Mouse (Mus musculus) lung, postnatal 25 days (tissue): ENCODE results near the gene Fto.

Source experiments
- DNase-seq: peaks from one replicate; pipeline ENCODE4 v3.0.0; 2022; ENCODE audit warnings: low spot score

The Fto gene

DNA sequence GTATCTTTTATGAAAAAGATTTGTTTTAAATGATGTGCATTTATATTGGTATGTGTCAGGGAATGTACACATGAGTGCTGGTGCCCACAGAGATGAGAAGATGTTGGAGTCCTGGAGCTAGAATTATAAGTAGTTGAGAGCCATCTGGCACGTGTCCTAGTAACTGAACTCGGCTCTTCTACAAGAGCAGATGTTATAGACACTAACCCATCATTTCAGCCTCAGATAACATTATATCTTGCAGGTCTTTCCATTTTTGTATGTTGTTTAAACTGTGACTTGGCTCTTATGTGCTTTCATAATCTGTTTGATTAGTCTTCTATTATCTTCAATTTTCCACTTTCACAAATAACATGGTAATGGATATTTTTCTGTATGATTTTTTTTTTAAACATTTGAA lies 186.0 kb downstream of the Fto start:
- DNase-seq: no peak

DNA sequence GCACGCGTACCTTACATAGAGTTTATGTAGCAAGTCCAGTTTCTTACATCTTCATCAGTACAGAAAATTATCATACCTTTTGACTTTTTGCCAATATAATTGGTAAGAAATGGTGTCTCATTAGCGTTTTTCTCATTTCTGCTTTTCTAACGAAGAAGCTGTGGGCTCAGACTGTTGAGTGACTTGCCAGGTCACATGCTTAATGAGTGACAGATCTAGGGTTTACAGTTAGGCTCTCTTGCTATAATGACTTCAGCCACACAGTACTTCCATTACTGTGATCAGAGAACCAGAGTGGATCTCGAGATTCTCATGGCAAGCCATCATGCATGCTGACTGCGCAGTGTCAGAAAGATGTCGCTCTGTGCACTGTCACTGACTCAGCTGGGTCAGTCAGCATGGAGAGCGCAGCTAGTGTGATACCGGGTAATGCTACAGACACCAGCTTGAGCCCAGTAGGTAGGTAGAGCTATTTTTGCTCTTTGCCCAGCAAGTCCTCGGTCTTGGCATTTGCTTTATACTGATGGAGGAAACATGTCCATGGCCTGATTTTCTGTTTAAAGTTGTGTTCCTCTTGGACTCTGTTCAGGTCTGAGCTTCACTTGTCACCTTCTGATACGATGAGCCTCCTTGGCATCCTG lies 188.8 kb downstream of the Fto start:
- DNase-seq: no peak

DNA sequence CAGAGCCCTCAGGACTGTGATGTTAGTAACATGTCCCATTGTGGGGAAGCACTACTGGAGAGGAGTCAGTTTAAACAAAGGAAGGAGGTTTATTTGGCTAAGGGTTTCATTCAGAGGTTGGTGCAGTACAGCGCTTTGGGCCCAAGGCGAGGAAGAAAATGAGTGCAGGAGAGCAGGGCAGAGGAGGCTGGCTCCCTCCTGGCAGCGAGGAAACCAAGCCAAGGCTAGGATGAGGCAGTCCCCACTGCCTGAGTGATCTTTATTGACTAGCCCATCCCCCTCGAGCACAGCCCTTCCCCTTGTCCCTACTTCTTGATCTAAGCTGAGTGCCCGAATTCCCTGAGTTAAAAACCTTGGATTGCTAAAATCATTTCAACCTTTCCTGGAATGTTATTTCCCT lies 189.5 kb downstream of the Fto start:
- no peak for DNase-seq

DNA sequence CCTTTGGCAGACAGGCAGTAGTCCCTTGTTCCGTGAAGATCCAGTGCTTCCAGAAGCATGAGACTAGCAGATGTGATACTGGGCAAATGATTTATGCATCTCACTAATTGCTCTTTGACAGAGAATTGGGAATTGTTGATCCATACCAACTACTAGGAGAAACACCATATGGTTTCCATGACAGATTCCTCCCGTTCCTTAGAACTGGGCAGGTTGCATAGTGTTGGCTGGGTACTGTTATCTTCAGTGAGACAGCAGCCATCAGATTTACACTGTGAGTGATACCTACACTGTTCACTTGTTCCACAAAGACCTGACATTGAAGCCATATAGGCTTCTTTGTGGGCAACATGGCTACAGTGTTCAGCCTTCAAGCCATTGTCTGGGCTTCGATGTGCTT lies 191.0 kb downstream of the Fto start:
- DNase-seq: no peak

DNA sequence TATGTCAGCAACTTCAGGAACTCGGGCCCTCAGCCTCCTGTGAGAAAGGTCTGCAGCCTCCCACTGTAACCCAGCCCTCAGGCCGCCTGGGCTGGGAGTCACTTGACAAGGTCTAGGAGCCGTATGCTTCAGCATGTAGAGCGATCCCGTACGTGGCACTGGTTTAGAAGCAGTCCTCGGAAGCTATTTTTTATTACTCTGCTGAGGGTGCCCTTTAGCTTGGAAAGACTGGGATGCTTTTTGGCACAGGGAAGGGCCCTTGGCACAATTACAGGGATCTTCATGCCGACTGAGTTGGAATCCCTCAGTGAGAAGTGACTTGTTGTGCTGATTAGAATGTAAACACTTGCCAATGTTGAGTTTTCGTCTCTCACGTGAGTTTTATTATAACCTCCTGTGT lies 191.6 kb downstream of the Fto start:
- DNase-seq: peak; percentile 42

DNA sequence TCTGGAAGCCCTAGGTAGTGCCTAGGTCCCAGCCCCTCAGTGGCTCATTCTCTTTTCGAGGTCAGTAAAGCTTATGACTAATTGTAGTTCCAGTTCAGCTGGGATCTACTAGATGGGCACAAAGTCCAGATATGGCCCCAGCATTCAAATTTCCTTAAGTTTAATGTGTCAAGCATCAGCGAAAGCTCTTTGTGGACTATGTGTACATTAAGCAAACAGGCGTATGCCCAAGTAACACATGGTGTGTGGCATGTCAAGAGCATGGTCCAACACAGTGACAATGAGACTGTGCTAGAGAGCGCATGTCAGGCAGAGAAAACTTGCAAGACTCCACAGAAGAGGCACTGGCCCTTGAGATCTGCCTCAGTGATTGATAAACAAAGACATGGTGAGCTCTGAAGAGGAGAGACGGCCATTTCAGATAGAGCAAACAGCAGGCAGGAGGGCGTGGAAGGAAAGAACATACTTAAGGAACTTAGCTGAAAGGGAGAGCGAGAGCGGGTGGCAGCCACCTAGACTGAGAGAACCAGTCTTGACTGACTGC lies 192.2 kb downstream of the Fto start:
- no peak for DNase-seq

DNA sequence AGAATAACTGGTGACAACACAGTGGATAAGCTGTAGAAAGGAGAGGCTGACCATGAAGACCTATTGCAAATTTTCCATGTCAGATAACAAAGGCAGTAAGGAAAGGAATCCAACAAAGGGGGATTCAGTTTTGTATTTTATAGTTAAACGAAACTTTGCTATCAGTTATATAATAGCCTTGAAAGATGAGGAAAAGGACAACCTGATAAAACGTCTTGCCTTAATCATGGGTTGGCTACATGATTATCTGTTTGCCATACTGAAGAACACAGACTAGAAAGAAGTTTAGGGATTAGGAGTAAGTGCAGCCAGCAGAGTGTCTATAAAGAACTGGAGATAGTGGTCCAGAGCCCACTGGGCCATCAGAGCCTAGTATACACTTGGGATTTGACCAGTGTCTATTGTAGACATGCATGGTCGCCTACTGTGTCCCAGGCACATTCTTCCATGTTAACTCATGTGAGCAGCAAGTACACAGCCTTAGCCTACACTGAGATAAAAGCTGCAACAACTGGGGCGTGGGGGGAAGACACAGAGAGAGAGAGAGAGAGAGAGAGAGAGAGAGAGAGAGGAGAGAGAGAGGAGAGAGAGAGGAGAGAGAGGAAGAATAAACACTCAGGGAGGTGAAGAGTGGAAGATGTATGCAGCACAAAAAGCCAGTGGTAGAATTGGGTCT lies 192.8 kb downstream of the Fto start:
- no peak for DNase-seq

DNA sequence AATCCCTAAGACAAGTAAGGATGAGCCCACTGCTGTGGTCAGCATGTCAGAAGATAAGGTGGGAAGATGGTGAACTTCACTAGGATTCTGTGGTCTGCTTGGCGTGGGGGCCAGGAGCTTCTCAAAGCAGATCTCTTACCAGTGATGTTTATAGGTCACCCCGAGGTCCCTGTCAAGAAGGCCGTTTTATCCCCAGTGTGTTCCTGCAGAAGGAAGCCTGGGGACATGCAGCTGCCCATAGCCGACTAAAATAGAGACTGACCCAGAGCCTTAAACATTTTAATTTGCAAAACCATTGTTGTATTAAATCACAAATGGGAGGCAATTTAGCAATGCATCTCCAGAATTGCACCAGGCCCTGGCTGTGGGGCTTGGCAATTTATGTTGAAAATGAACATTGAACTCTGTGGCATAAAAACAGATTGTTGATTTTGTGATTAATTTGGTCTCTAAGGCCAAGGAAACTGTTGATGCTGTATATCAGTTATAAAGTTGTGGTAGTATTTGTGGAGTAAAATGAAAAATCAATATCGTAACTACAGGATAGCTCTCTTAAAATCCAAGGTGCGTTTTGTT lies 193.4 kb downstream of the Fto start:
- no peak for DNase-seq

DNA sequence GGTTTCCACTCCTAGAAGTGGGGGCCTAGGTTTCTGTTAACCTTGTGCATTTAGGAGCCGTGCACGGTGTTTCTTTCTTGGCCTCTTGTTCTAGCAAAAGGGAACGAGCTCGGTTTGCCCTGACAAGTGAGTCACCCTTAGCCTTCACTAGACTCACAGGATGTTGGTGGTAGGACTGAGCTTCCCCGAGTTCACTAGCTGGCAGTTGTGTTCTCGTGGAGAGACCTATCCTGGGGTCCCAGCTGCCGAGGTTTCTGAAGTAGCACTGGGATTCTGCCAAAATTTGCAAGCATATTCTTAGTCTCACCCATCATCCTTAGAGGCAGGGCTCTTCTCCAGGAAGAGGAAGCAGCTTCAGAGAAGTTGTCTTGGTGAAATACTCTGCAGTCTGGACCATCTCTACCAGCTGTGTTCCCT lies 194.4 kb downstream of the Fto start:
- DNase-seq: no peak

DNA sequence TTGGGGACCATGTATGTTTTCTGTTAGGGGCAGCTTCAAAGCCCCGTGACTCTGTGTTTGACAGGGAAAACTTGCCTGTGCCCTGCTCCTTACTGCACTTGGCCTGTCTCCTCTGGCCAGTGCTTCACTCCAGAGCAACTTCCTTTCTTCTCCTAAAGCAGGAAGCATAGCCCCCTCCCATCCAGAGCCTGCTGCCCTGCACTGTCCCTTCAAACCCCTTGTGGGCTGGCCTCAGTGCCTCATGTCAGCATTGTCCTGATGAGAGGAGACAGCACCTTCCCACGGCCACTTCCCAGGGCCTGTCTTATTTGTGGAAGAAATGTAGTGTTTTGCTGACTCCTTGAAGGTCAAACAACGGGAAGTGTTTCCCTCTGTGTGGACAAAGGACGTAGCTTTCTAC lies 195.0 kb downstream of the Fto start:
- DNase-seq: no peak

DNA sequence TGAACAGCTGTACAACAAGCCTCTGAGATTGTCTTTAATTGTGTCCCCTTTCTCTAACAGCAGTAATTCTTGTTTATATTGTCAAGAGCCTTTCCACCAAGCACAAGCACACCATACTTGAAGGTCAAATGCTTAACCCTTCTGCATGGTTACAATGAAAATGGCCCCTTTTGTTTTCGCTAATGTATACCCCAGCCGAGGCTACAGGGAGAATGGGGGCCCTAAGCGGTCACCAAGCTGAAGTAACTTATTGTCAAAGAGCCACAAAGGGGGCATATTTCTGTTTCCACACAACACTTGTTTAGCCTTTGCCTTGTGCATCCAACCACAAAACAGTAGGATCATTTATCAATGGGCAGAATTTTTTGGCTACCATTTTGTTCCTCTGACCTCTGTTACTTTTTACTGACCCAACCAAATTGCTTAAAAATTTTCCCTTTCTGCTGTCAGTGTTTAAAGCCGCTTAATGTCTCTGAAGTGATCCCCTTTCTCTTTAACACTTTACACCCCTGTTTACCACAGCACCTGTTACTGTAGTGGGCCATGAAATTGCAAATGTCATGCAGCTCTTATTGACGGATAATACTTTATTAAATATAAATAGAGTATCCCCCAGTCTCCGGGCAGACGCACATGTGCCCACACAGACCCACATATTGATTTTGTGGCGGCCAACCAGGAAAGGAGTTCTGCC lies 196.0 kb downstream of the Fto start:
- no peak for DNase-seq

DNA sequence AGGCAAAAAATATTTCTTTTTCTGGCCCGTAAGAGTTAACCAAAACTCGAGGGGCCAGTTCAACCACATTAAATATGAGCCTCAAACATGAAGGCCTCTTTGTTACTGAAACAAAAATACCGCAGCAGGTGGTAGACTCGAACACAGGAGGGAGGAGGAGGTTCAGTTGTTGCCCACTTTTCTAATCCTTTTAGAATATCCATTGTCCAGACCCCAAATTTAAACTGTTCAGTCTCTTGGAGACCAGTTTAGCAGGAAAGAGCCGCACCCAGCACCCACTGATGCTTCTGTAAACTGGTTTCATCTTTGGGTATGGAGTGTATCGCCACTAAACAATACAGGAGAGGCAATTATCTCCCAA lies 196.6 kb downstream of the Fto start:
- DNase-seq: no peak

DNA sequence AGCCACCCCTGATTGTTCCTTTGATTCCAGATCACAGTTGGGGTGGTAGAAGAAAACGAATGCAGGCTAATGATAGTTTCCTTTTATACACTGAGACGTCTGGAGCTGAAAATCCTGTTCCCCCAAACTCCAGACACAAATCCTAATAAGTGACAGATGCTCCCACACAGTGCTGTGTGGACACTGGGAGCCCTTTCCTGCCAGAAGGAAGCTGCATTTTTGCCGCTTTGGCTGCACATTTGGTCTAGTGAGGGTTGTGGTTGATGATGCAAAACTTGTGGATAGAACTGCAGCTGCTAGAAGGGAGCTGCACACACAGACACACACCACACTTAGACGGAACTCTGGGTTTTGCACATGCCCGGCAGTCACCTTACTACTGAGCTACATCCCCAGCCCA lies 197.4 kb downstream of the Fto start:
- no peak for DNase-seq

DNA sequence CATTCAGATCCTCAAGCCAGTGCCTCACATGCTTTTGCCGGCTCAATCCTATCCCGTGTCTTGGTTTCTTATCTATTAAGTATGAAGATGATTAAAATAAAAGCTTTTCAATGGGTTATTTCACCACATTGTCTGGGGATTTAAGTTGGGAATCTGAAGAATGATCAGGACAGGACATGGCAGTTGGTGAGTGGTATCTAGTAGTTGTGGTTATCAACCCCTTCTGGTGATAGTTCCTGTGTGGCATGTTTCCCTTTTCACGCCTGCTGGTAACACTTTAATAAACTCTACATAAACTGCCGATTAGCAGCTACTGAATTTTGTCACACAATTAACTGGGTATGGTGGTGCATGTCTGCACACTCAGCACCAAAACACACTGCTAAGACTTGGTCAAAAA lies 198.6 kb downstream of the Fto start:
- no peak for DNase-seq

DNA sequence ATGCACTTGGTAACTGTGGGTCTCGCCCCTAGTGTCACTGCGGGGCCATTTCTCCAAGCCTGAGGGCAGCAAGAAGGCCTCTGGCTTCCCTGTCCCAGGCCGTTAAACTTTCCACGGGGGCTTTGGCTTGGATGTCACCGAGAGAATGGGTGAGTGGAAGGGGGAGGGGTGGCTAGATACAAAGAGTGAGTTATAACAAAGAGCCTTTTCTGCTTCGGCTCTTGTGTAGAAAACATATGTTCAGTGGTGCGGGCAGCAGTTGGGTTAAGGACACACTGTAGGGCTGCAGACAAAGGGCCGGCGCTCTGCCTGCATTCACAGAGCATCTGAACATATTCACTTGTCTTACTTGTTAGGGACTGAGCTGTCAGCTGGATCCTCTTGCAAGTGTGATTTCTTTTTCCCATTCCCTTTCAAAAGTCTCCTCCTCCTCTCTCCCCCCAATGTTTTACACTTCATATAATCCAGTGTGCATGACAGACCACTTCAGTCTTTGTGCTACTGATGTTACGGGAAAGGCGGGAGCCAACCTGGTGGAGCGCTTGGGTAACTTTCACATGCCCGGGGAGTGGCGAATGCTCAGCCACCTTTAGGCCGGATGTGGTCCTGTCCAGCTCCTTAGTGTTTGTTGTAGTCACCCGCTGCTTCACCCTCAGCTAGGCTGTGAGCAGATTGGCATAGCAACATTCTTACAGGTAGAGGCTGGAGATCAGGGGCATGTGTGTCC lies 201.6 kb downstream of the Fto start:
- DNase-seq: no peak

DNA sequence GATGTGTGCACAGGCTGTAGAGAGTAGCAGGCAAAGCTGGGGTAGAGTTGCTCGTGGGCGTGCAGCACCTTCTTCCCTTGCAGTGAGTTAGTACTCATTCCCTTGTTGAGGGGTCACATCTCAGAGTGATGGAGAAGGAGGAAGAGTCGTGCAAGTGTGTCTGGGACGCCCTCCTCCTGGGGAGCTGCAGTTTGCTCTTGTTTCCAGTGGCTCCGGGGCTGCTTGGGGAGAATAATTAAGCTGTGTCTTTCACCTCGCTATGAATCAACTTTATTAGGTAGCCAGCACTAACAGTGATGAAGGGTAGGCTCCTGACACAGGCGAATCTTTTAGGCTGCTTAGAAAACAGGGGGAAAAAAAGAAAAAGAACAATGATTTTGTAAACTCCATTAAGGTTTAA lies 203.1 kb downstream of the Fto start:
- DNase-seq: no peak

DNA sequence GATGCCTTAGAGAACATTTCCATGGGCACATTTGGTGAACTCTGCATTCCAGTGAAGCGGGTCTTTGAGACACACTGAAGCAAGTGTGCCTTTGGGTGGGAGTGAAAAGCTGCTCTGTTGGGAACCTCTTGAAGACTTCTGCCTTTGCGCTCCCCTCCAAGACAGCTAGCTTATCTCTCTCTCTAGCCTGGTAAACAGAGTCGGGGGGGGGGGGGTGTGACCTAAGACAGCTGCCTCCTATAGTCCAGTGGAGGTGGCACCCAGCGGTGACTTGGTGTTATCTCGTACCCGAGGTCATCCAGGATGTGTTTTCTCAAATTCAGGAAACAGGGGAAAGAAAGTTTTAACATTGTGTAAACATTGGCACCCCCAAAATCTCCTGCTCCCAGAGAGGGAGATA lies 204.8 kb downstream of the Fto start:
- DNase-seq: no peak

DNA sequence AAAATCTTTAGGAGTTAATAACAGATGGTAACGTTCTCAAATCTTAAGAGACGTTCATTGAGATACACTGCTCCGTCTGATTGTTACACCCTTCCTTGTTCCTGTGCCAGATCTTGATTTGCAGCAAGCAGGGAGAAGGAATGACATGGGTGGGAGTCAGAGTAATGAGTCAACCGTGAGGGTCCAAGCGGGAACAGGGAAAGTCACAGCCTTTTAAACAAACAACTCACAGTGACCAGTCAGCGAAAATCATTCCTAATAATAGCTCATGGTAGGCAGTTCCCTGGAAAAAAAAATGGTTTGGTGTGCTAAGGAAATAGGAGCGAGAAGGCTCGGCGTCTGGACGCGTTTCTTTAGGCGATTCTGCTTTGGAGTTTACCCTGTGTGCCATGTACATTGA lies 208.9 kb downstream of the Fto start:
- no peak for DNase-seq

DNA sequence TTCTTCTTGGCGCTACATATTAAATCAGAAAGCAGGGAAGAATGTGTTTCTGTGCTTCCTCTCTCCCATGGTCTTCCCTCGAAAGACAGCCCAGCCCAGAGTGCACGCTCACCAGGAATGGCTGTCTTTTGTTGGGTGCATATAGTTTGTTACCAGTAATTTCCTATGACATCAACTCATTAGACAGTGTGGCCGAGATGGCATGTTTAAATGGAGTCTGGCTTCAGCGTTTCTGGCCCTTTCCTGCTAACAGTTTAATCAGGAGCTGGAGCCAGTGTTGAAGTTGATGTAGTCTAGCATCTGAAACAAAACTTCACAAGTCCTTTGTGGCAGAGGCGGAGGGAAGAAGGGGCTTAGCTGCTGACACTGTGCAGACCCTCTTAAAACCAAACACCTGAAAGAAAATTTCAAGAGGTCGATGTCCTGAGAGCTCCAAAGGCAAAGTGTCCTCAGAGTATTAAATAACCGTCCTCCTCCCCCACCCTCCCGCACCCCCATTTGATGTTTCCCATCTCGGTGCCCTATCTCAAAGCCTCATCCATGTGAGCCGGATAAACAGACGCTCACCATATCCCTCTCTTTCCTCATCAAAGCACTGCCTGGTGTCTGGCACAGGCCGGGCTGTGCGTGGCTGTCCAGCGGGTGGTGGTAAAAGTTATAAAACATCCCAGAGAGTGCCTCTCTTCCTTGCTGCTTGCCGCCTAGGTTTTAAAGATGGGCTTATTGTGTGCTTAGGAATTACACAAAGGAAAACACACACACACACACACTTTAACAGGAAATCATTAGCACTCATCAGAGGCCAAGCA lies 210.9 kb downstream of the Fto start:
- DNase-seq: no peak

DNA sequence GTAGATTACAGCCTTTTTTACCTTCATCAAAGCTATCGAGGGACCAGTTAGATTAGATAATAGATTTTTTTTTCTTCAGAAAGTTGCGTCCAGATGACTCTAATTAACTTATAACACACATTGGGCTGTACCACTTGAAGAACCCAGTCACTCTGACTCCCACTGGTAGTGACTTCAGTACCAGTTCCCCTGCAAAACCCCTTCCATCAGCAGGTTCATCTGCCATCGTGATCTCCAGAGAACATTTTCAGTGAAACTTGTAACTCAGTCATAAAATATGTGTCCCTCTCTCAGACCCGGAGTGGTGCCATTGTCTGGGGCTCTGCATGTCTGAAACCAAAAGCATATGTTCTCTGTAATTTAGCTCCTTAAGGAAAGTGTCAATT lies 211.5 kb downstream of the Fto start:
- no peak for DNase-seq

DNA sequence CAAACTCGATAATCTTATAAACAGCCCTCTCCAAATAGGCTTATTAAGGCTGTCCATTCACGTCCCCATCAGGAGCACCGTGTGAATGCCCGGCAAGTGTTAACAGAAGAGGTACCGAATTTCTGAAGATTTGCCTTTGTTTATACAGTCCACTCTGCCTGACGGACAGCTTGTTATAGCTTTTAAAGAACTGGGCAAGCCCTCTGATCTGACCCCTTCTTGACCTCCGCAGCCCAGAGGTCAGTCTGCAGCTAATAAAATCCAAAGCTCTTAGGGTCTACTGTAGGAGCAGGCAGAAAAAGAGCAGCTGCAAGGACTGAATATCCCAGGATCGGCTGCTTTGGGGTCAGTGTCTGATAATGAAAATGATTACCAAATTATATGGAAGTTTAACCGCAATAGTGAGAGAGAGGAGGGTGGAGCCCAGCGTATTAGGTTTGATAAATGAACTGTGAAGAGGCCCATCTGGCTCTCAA lies 212.1 kb downstream of the Fto start:
- DNase-seq: no peak
